Mouse (Mus musculus): ENCODE results near the gene Bub1.

Gene Bub1

GRCm38 (mm10) chr2:127773938-127774577 lies 57.6 kb downstream of the Bub1 start:
- DNase-seq, result no peak

GRCm38 (mm10) chr2:127761587-127761986 lies 70.1 kb downstream of the Bub1 start:
- DNase-seq, result no peak

- no peak for DNase-seq
Observed at GRCm38 (mm10) chr2:127760429-127761000, 71.2 kb downstream of the Bub1 start.

GRCm38 (mm10) chr2:127760014-127760413 lies 71.7 kb downstream of the Bub1 start:
- DNase-seq, result no peak

GRCm38 (mm10) chr2:127759157-127759880 lies 72.3 kb downstream of the Bub1 start:
- no peak for DNase-seq

GRCm38 (mm10) chr2:127757171-127757570 lies 74.5 kb downstream of the Bub1 start:
- DNase-seq, result peak; percentile 35

- DNase-seq, result no peak
Observed at GRCm38 (mm10) chr2:127754113-127754512, 77.6 kb downstream of the Bub1 start.

GRCm38 (mm10) chr2:127751849-127752610 lies 79.6 kb downstream of the Bub1 start:
- DNase-seq, result no peak

All from right cerebral cortex, postnatal 4 days (tissue).